Mouse (Mus musculus): ENCODE data around the gene Ddr1. TPM values are rescaled to one million over a fixed set of nuclear protein-coding genes. Genes with fewer than 3 reads are reported as not detected.

Gene Ddr1
- total and polyA plus RNA-seq, 2 experiments from 2014 or later = 71.8 to 105 TPM

DNA sequence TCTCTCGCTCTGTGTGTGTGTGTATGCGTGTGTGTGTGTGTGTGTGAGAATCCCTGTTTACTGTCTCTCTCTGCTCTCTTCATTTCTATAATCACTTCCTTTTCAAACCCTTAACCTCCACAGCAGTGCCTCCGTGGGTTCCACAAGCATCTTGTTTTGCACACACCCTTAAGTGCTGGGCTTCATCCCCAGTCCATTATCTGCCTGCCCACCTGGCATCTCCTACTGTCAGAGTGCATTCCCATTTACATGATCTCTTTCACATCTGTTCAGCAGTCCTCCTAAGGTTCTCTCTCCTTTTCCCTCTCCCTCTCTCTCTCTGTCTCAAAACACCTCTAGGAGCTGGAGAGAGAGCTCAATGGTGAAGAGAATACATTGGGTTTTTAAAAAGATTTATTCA, 38.5 kb upstream of the Ddr1 start:
- Histone ChIP-seq H3K9me3 (replicated peaks; ENCODE audit: control insufficient read depth, low read length) (no peaks in the 10 kb centered on the region), H3K36me3 (replicated peaks; ENCODE audit: control insufficient read depth, insufficient read depth, low read length) (no peaks in the 10 kb centered on the region), H3K4me3 (ENCODE audit: low read depth, low read length) (no peak overlapping the region), H3K27me3 (ENCODE audit: control insufficient read depth, insufficient read depth, low read length) (no peaks in the 10 kb centered on the region), H3K9ac (replicated peaks; ENCODE audit: low read depth, low read length) (no peak overlapping the region), H3K4me2 (ENCODE audit: low read depth, low read length) (no peak overlapping the region), H3K4me1 (ENCODE audit: control insufficient read depth, insufficient read depth) (no peaks in the 10 kb centered on the region), H3K27ac (ENCODE audit: low read depth) (no peak overlapping the region)
- no peak for ATAC-seq (ENCODE audit: insufficient read depth, low read depth)
- no peak for TF ChIP-seq CTCF (IDR thresholded peaks at IDR 0.05; ENCODE audit: low read depth)
- TF ChIP-seq EP300 (IDR thresholded peaks at IDR 0.05; ENCODE audit: low read depth) = no peak
- WGBS = 70% methylated on average over 3 of the region's 3 CpGs
- DNase-seq (ENCODE audit: low spot score) = peak; percentile 2

DNA sequence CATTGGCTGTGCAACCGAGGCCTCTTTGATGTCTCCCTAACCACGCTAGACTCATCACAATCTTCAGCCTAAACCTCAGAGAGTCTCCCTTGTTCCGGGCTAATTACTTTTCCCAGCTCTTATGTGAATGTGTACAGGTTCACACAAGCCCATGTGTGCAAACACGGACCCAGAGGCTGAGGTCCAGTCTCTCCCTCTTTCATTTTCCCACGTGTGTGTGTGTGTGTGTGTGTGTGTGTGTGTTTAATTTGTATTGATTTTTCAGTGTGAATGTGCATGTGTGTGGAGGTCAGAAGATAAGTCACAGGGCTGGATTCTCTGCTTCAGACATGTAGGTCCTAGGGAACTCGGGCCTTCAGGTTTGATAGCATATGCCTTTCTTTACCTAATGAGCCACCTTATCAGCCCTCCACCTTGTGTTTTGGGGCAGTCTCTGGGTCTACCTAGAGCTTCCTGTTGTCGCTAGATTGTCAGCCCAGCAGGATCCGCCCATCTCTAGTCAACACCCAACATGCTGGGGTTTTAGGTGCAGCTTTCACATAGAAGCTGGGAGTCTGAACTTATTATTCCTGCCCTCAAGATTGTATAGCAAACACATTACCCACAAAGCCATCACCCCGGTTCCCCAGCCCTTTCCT, 37.3 kb upstream of the Ddr1 start:
- Histone ChIP-seq H3K27me3 (ENCODE audit: control insufficient read depth, insufficient read depth, low read length) (no peaks in the 10 kb centered on the region), H3K9ac (replicated peaks; ENCODE audit: low read depth, low read length) (no peak overlapping the region), H3K27ac (ENCODE audit: low read depth) (no peak overlapping the region), H3K4me2 (ENCODE audit: low read depth, low read length) (no peak overlapping the region), H3K4me3 (ENCODE audit: low read depth, low read length) (no peak overlapping the region), H3K36me3 (replicated peaks; ENCODE audit: control insufficient read depth, insufficient read depth, low read length) (no peaks in the 10 kb centered on the region), H3K4me1 (ENCODE audit: control insufficient read depth, insufficient read depth) (no peaks in the 10 kb centered on the region), H3K9me3 (replicated peaks; ENCODE audit: control insufficient read depth, low read length) (no peaks in the 10 kb centered on the region)
- DNase-seq (ENCODE audit: low spot score) (no peak), ATAC-seq (ENCODE audit: insufficient read depth, low read depth) (no peak)
- TF ChIP-seq EP300 (IDR thresholded peaks at IDR 0.05; ENCODE audit: low read depth) (no peak), CTCF (IDR thresholded peaks at IDR 0.05; ENCODE audit: low read depth) (no peak)
- WGBS = 73% methylated on average over 9 of the region's 9 CpGs

DNA sequence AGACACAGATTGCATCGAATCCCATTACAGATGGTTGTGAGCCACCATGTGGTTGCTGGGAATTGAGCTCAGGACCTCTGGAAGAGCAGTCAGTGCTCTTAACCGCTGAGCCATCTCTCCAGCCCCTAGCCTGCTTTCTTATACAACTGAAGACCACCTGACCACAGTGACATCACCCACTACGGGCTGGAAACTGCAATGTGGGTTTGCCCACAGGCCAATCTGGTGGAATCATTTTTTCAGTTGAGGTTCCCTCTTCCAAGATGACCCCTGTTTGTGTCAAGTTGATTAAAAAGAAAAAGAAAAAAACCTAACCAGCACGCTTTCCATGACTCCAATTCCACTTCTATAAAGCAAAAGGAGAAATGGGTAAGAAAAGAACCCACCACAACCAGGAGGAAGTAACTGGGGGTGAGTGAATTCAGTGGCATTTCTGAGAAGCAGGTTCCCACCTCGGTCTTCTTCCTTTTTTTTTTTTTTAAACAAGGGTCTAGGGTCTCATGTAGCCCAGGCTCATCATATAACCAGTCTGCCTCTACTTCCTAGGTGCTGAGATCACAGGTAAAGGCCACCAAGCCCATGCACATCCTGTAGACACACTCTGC, 36.0 kb upstream of the Ddr1 start:
- ATAC-seq (ENCODE audit: insufficient read depth, low read depth) (no peak), DNase-seq (ENCODE audit: low spot score) (no peak)
- H3K36me3 ChIP-seq (replicated peaks; ENCODE audit: control insufficient read depth, insufficient read depth, low read length) = no peaks in the 10 kb centered on the region
- H3K4me3 ChIP-seq (ENCODE audit: low read depth, low read length) = no peak overlapping the region
- no peak overlapping the region for H3K27ac ChIP-seq (ENCODE audit: low read depth)
- no peak for TF ChIP-seq EP300 (IDR thresholded peaks at IDR 0.05; ENCODE audit: low read depth)
- H3K4me1 ChIP-seq (ENCODE audit: control insufficient read depth, insufficient read depth) = no peaks in the 10 kb centered on the region
- H3K9ac ChIP-seq (replicated peaks; ENCODE audit: low read depth, low read length) = no peak overlapping the region
- no peak overlapping the region for H3K4me2 ChIP-seq (ENCODE audit: low read depth, low read length)
- 68% methylated on average over 5 of the region's 5 CpGs for WGBS
- H3K27me3 ChIP-seq (ENCODE audit: control insufficient read depth, insufficient read depth, low read length) = no peaks in the 10 kb centered on the region
- no peaks in the 10 kb centered on the region for H3K9me3 ChIP-seq (replicated peaks; ENCODE audit: control insufficient read depth, low read length)

DNA sequence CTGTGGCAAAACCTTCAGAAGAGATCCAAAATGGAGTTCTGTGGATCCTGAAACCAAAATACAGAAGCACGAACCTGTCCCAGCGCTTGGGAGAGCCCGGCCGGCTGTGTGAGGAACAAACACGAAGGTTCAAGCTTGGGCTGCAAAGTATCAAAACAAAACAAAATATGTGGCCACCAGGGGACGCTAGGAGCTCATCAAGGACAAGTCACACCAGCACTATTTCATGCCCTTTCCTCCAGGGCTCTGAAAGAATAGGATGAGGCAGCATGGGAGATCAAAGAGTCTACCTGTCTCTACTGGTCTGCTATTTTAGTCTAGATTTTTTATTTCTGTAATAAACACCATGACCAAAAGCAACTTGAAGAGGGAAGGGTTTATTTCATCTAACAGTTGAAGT, 35.3 kb upstream of the Ddr1 start:
- no peaks in the 10 kb centered on the region for H3K4me1 ChIP-seq (ENCODE audit: control insufficient read depth, insufficient read depth)
- no peak overlapping the region for H3K27ac ChIP-seq (ENCODE audit: low read depth)
- DNase-seq (ENCODE audit: low spot score) (peak; percentile 89), ATAC-seq (ENCODE audit: insufficient read depth, low read depth) (peak; percentile 64)
- H3K36me3 ChIP-seq (replicated peaks; ENCODE audit: control insufficient read depth, insufficient read depth, low read length) = no peaks in the 10 kb centered on the region
- no peak overlapping the region for H3K9ac ChIP-seq (replicated peaks; ENCODE audit: low read depth, low read length)
- 8% methylated on average over 6 of the region's 6 CpGs for WGBS
- H3K4me3 ChIP-seq (ENCODE audit: low read depth, low read length) = no peak overlapping the region
- TF ChIP-seq CTCF (IDR thresholded peaks at IDR 0.05; ENCODE audit: low read depth) (peak; percentile 93), EP300 (IDR thresholded peaks at IDR 0.05; ENCODE audit: low read depth) (no peak)
- H3K9me3 ChIP-seq (replicated peaks; ENCODE audit: control insufficient read depth, low read length) = no peaks in the 10 kb centered on the region
- 0 out of 2 replicates have a peak overlapping the region, but pooled peaks have one; percentile 18 for H3K4me2 ChIP-seq (ENCODE audit: low read depth, low read length)
- no peaks in the 10 kb centered on the region for H3K27me3 ChIP-seq (ENCODE audit: control insufficient read depth, insufficient read depth, low read length)

DNA sequence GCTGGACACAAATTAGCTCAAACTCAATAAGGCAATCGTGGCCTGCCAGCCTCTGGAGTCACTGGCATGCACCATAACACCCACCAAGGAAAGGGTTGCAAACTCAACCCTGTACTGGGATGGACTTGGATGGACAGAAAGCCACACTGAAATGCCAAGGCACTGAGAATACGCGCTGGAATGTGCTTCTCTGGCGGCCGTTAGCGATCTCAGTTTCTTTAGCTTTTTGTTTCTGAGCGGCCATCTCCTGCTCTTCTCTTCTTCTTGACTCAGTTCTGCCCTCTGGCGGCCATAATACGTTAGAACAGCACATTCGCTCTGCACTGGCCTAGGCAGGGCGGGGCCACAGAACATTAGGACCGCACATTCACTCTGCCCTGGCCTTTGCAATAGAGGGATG, 33.3 kb upstream of the Ddr1 start:
- 9% methylated on average over 12 of the region's 12 CpGs for WGBS
- H3K27me3 ChIP-seq (ENCODE audit: control insufficient read depth, insufficient read depth, low read length) = no peaks in the 10 kb centered on the region
- TF ChIP-seq EP300 (IDR thresholded peaks at IDR 0.05; ENCODE audit: low read depth) (no peak), CTCF (IDR thresholded peaks at IDR 0.05; ENCODE audit: low read depth) (peak; percentile 87)
- no peaks in the 10 kb centered on the region for H3K9me3 ChIP-seq (replicated peaks; ENCODE audit: control insufficient read depth, low read length)
- no peak overlapping the region for H3K4me2 ChIP-seq (ENCODE audit: low read depth, low read length)
- H3K36me3 ChIP-seq (replicated peaks; ENCODE audit: control insufficient read depth, insufficient read depth, low read length) = no peaks in the 10 kb centered on the region
- ATAC-seq (ENCODE audit: insufficient read depth, low read depth) = peak; percentile 65
- H3K27ac ChIP-seq (ENCODE audit: low read depth) = no peak overlapping the region
- H3K4me3 ChIP-seq (ENCODE audit: low read depth, low read length) = no peak overlapping the region
- no peak overlapping the region for H3K9ac ChIP-seq (replicated peaks; ENCODE audit: low read depth, low read length)
- no peaks in the 10 kb centered on the region for H3K4me1 ChIP-seq (ENCODE audit: control insufficient read depth, insufficient read depth)
- DNase-seq (ENCODE audit: low spot score) = peak; percentile 89
